Mouse (Mus musculus) adipocyte (in vitro differentiated cells): Measurements from ENCODE around the gene Tmprss3.

Source experiments
- DNase-seq: peaks from one replicate; pipeline ENCODE4 v3.0.0-alpha.2; 2016; ENCODE audit warnings: low spot score

The Tmprss3 gene

GRCm38 (mm10) chr17:31136821-31137220, 62.0 kb downstream of the Tmprss3 start:
- no peak for DNase-seq

- no peak for DNase-seq
Observed at GRCm38 (mm10) chr17:31136291-31136690, 62.5 kb downstream of the Tmprss3 start.

- DNase-seq: no peak
Observed at GRCm38 (mm10) chr17:31134913-31135312, 63.9 kb downstream of the Tmprss3 start.

- no peak for DNase-seq
Observed at GRCm38 (mm10) chr17:31133776-31134175, 65.0 kb downstream of the Tmprss3 start.

GRCm38 (mm10) chr17:31131269-31131821, 67.4 kb downstream of the Tmprss3 start:
- no peak for DNase-seq

GRCm38 (mm10) chr17:31129452-31129851, 69.3 kb downstream of the Tmprss3 start, which contains the start of gene Tff3:
Gene Tff3, minus strand, starts transcription at chr17:31129646.
- no peak for DNase-seq
